Mouse (Mus musculus) forebrain, embryonic 13.5 days (tissue): ENCODE measurements at regions not wholly inside any gene's neighbourhood (a gene's known extent, or its start where the extent isn't known, plus 50 kb on each side); places are given as distances from the start of the nearest gene placed in this dataset.

Experiments used
- ATAC-seq: fragments of 200-750 bp; cut with Nextera tagmentation; 2 replicates; pipeline ENCODE4 v1.8.0; 2017
- H3K27ac ChIP-seq: fragments of 300-500 bp; sonication (generic); 2 replicates; pipeline ENCODE4 v1.5.1; 2015; ENCODE audit warnings: inconsistent platforms, mild to moderate bottlenecking, moderate library complexity
- H3K27me3 ChIP-seq: fragments of 300-500 bp; sonication (generic); 2 replicates; pipeline ENCODE4 v1.6.1; 2015; ENCODE audit warnings: mild to moderate bottlenecking, inconsistent platforms
- H3K36me3 ChIP-seq: fragments of 300-500 bp; sonication (generic); 2 replicates; pipeline ENCODE4 v1.6.1; 2015; ENCODE audit warnings: mild to moderate bottlenecking, inconsistent platforms; ENCODE audit not compliant: poor library complexity, severe bottlenecking
- H3K4me1 ChIP-seq: fragments of 300-500 bp; sonication (generic); 2 replicates; pipeline ENCODE4 v1.6.1; 2015; ENCODE audit warnings: inconsistent platforms
- H3K4me2 ChIP-seq: fragments of 300-500 bp; sonication (generic); 2 replicates; pipeline ENCODE4 v1.6.1; 2015; ENCODE audit warnings: inconsistent platforms, mild to moderate bottlenecking, moderate library complexity
- H3K4me3 ChIP-seq: fragments of 300-500 bp; sonication (generic); 2 replicates; pipeline ENCODE4 v1.5.1; 2015; ENCODE audit warnings: mild to moderate bottlenecking, inconsistent platforms
- H3K9ac ChIP-seq: fragments of 300-500 bp; sonication (generic); 2 replicates; pipeline ENCODE4 v1.6.1; 2015; ENCODE audit warnings: mild to moderate bottlenecking, inconsistent platforms
- H3K9me3 ChIP-seq: fragments of 300-500 bp; sonication (generic); replicated peaks from 2 replicates; pipeline ENCODE4 v1.6.1; 2016; ENCODE audit warnings: inconsistent platforms
- WGBS: fragments of 180-500 bp; shearing (Covaris S2); methylation state at CpG from one replicate; pipeline ENCODE4 v1.1.7; 2015; 5-methylcytosine and 5-hydroxymethylcytosine counted together

DNA sequence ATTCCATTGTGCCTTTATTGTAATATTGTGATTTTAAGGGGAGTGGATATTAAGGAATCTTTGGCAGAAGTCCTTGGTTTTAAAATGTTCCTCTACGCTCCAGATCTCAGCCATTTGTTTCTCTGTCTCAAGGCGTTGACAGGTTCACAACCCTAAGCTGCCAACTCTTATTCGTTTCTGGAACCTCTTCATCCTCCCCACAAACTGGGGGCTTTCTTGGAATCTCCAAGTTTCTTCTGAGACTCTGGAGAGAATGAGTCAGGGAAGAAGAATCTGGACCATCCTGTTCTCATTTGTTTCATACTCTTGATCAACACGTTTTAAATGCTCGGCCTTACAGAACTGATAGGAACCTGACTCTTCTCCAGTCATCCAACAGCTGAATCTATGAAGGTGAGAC, 351.4 kb upstream of the Nfe2l3 start:
- Histone ChIP-seq H3K4me2 (no peak overlapping the region), H3K27ac (no peak overlapping the region), H3K4me1 (peaks cover 35% of the 10 kb centered on the region), H3K4me3 (no peak overlapping the region), H3K36me3 (no peaks in the 10 kb centered on the region), H3K27me3 (no peaks in the 10 kb centered on the region), H3K9ac (no peak overlapping the region), H3K9me3 (no peaks in the 10 kb centered on the region)
- WGBS = 94% methylated on average over 5 of the region's 5 CpGs
- no peak for ATAC-seq

DNA sequence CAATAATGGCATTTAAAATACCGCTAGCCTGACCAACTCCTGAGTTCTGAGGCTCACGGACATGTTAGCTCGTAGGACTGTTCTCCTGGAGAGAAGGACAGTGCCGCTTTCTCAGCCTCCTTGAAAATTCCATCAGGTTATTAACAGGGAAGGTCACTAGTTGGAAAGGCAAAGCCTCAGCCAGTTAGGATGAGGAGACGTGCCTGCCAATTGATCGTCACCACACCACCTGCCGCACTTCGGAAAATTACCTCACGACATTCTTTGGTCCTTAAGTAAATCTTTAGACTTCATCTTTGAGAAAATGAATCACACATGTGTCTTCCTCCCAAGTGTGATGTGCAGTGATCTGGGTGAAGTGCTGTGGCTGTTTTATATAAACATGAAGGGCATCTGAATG, 347.8 kb upstream of the Nfe2l3 start:
- Histone ChIP-seq H3K9me3 (no peaks in the 10 kb centered on the region), H3K9ac (no peak overlapping the region), H3K27me3 (no peaks in the 10 kb centered on the region), H3K36me3 (no peaks in the 10 kb centered on the region), H3K4me1 (peaks cover 5% of the 10 kb centered on the region), H3K4me2 (no peak overlapping the region), H3K4me3 (no peak overlapping the region), H3K27ac (no peak overlapping the region)
- ATAC-seq = no peak
- WGBS = 85% methylated on average over 9 of the region's 9 CpGs

GRCm38 (mm10) chr6:51085547-51085946, 346.9 kb upstream of the Nfe2l3 start:
- 55% methylated on average over 2 of the region's 2 CpGs for WGBS
- H3K9me3 ChIP-seq = no peaks in the 10 kb centered on the region
- no peak overlapping the region for H3K9ac ChIP-seq
- H3K27me3 ChIP-seq = no peaks in the 10 kb centered on the region
- no peak overlapping the region for H3K4me2 ChIP-seq
- no peak for ATAC-seq
- H3K27ac ChIP-seq = no peak overlapping the region
- H3K36me3 ChIP-seq = no peaks in the 10 kb centered on the region
- H3K4me3 ChIP-seq = no peak overlapping the region
- peaks cover 5% of the 10 kb centered on the region for H3K4me1 ChIP-seq

- H3K27ac ChIP-seq = no peak overlapping the region
Observed at GRCm38 (mm10) chr6:51086347-51086746, 346.1 kb upstream of the Nfe2l3 start.

DNA sequence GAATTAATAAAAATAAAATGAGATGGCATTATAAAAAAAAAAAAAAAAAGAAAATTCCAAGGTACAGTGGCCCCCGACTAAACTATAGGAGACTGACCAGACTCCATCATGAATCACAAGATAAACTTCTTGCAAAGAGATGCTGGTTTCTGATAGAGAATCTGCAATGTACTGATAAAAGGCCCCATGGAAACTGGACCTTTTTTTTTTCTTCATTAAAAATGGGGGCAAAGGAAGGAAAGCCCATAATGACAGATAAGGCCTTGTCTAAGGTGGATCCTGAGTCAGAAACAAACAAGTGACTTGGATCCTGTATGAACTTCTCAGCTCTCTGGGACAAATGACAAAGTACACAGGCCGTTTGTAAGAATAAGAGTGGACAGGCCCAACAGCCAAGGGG, 344.7 kb upstream of the Nfe2l3 start:
- ATAC-seq = no peak
- Histone ChIP-seq H3K4me3 (no peak overlapping the region), H3K9ac (no peak overlapping the region), H3K4me2 (no peak overlapping the region), H3K4me1 (peaks cover 5% of the 10 kb centered on the region), H3K9me3 (no peaks in the 10 kb centered on the region), H3K27ac (no peak overlapping the region), H3K36me3 (no peaks in the 10 kb centered on the region), H3K27me3 (no peaks in the 10 kb centered on the region)
- WGBS = 83% methylated on average over 2 of the region's 2 CpGs

More at GRCm38 (mm10) chr6:51086347-51086746, 346.1 kb upstream of the Nfe2l3 start:
- 87% methylated on average over 4 of the region's 4 CpGs for WGBS
- ATAC-seq = no peak
- H3K9me3 ChIP-seq = no peaks in the 10 kb centered on the region
- H3K4me1 ChIP-seq = peaks cover 5% of the 10 kb centered on the region
- H3K9ac ChIP-seq = no peak overlapping the region
- H3K4me2 ChIP-seq = no peak overlapping the region
- H3K4me3 ChIP-seq = no peak overlapping the region
- no peaks in the 10 kb centered on the region for H3K36me3 ChIP-seq
- no peaks in the 10 kb centered on the region for H3K27me3 ChIP-seq

DNA sequence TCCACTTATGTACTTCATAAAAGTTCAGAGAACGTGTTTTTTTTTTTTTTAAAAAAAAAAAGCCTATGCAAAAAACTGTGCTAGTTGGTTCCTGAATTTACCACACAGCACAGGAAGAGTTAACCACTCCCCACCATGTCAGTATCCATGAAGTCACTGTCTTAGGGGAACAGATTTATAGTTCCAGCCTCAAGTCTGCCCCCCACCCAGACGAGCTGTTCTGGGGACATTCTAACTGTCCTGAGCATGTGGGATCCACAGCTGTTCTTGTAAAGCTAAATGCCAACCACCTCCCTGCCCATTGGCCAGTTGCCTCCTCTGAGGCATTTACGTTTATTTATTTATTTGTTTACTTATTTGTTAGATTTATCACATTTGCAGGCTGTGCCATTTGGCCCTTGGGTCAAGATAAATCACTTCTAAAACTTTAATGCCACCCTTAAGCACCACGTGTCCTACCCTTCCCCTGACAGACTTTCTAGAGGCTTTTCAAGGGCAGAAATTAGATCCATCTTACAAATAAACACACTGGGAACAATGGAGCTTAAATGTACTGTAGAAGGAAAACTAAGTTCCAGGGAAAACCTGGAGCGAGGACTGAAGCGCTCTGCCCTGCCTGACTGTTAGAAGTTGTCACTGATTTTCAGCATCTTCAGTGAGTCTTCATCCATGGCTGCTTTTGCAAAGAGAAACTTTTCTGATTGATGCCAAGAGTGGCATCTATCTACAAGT, 343.7 kb upstream of the Nfe2l3 start:
- ATAC-seq = no peak
- H3K4me1 ChIP-seq = peaks cover 5% of the 10 kb centered on the region
- no peak overlapping the region for H3K4me2 ChIP-seq
- no peak overlapping the region for H3K27ac ChIP-seq
- H3K9me3 ChIP-seq = no peaks in the 10 kb centered on the region
- no peaks in the 10 kb centered on the region for H3K36me3 ChIP-seq
- H3K27me3 ChIP-seq = no peaks in the 10 kb centered on the region
- no peak overlapping the region for H3K4me3 ChIP-seq
- 63% methylated on average over 6 of the region's 6 CpGs for WGBS
- no peak overlapping the region for H3K9ac ChIP-seq

DNA sequence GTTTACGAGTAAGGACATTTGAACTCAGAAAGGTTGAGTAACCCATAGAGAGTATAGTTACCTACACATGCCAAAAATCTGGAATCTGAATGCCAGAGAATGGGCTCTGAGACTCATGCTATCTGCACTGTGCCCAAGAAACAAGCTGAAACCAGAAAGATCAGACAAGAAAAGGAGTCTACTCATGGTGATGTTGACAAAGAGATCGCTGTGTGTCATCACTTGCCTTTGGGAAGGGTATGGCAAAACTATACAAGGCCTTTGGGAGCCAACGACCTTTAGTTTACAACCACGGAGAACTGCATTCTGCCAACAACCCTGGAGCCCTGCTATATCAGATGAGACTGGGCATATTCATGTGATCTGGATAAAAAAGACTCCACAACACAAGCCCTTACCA, 339.3 kb upstream of the Nfe2l3 start:
- no peak overlapping the region for H3K9ac ChIP-seq

GRCm38 (mm10) chr6:51094304-51094703, 338.2 kb upstream of the Nfe2l3 start:
- H3K4me3 ChIP-seq = no peak overlapping the region
- no peak overlapping the region for H3K4me2 ChIP-seq
- no peaks in the 10 kb centered on the region for H3K9me3 ChIP-seq
- H3K27ac ChIP-seq = no peak overlapping the region
- no peak for ATAC-seq
- no peak overlapping the region for H3K9ac ChIP-seq
- H3K27me3 ChIP-seq = no peaks in the 10 kb centered on the region
- no peaks in the 10 kb centered on the region for H3K36me3 ChIP-seq
- WGBS = 83% methylated on average over 10 of the region's 10 CpGs
- no peaks in the 10 kb centered on the region for H3K4me1 ChIP-seq

More for the DNA sequence above, 339.3 kb upstream of the Nfe2l3 start:
- Histone ChIP-seq H3K27ac (no peak overlapping the region), H3K4me2 (no peak overlapping the region), H3K9me3 (no peaks in the 10 kb centered on the region), H3K4me1 (no peaks in the 10 kb centered on the region), H3K4me3 (no peak overlapping the region), H3K36me3 (no peaks in the 10 kb centered on the region), H3K27me3 (no peaks in the 10 kb centered on the region)
- 97% methylated on average over 4 of the region's 4 CpGs for WGBS
- ATAC-seq = no peak

- WGBS = 90% methylated on average over 6 of the region's 6 CpGs
- H3K36me3 ChIP-seq = no peaks in the 10 kb centered on the region
- no peak overlapping the region for H3K9ac ChIP-seq
- no peak overlapping the region for H3K4me3 ChIP-seq
- H3K9me3 ChIP-seq = no peaks in the 10 kb centered on the region; the same call in 1 of the 2 replicates
- H3K27ac ChIP-seq = no peak overlapping the region
- no peak overlapping the region for H3K4me2 ChIP-seq
- ATAC-seq = no peak
- no peaks in the 10 kb centered on the region for H3K27me3 ChIP-seq
- no peaks in the 10 kb centered on the region for H3K4me1 ChIP-seq
Observed at GRCm38 (mm10) chr6:51097488-51097887, 335.0 kb upstream of the Nfe2l3 start.

DNA sequence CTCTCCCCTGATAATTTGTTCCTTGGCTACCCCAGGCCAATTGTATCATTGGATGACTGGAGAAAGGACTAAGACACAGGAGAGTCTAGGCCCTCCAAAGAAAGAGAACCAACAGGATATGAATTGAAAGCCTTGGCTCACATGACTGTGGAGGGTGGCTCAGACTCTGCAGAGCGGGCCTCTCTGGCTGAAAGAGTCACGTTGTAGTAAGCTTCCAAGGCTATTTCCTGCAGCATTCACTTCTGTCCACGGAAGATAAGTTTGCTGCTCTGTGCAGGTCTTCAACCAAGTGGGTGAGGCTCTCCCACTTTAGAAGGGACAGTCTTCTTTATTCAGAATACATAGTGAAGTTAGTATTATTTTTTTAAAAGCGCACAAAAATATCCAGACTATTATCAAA, 332.1 kb upstream of the Nfe2l3 start:
- Histone ChIP-seq H3K4me3 (no peak overlapping the region), H3K4me1 (no peaks in the 10 kb centered on the region), H3K27me3 (no peaks in the 10 kb centered on the region), H3K36me3 (no peaks in the 10 kb centered on the region), H3K4me2 (no peak overlapping the region), H3K9ac (no peak overlapping the region), H3K27ac (no peak overlapping the region), H3K9me3 (no peaks in the 10 kb centered on the region; the same call in 1 of the 2 replicates)
- 91% methylated on average over 4 of the region's 4 CpGs for WGBS
- no peak for ATAC-seq

DNA sequence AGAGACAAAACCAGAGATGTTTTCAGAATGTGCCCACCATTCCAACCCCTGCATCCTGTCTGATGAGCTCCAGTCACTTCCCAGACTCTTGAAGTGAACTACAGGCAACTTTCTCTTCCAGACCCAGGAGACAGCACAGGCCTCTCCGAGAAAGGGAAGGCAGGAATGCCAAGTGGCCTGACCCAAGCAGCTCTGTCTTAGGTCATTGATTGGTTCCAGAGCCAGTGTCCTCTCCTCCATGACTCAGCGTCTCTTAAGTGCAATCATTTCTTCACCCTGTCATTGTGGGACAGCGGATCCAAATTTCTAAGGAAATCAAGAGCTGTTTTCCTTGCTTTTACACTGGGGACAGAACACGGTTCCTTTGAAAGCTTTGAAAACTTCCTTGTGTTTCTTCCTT, 329.2 kb upstream of the Nfe2l3 start:
- Histone ChIP-seq H3K4me3 (no peak overlapping the region), H3K9me3 (no peaks in the 10 kb centered on the region; the same call in 1 of the 2 replicates), H3K27me3 (no peaks in the 10 kb centered on the region), H3K9ac (no peak overlapping the region), H3K4me2 (no peak overlapping the region), H3K36me3 (no peaks in the 10 kb centered on the region), H3K27ac (no peak overlapping the region), H3K4me1 (no peaks in the 10 kb centered on the region)
- no peak for ATAC-seq
- WGBS = 79% methylated on average over 4 of the region's 4 CpGs

- no peak overlapping the region for H3K4me2 ChIP-seq
- ATAC-seq = no peak
- H3K9me3 ChIP-seq = no peaks in the 10 kb centered on the region; the same call in 1 of the 2 replicates
- H3K9ac ChIP-seq = no peak overlapping the region
- no peak overlapping the region for H3K27ac ChIP-seq
- H3K4me1 ChIP-seq = no peaks in the 10 kb centered on the region
- no peaks in the 10 kb centered on the region for H3K27me3 ChIP-seq
- H3K36me3 ChIP-seq = no peaks in the 10 kb centered on the region
- 93% methylated on average over 5 of the region's 5 CpGs for WGBS
- H3K4me3 ChIP-seq = no peak overlapping the region
Observed at GRCm38 (mm10) chr6:51104336-51104735, 328.1 kb upstream of the Nfe2l3 start.

DNA sequence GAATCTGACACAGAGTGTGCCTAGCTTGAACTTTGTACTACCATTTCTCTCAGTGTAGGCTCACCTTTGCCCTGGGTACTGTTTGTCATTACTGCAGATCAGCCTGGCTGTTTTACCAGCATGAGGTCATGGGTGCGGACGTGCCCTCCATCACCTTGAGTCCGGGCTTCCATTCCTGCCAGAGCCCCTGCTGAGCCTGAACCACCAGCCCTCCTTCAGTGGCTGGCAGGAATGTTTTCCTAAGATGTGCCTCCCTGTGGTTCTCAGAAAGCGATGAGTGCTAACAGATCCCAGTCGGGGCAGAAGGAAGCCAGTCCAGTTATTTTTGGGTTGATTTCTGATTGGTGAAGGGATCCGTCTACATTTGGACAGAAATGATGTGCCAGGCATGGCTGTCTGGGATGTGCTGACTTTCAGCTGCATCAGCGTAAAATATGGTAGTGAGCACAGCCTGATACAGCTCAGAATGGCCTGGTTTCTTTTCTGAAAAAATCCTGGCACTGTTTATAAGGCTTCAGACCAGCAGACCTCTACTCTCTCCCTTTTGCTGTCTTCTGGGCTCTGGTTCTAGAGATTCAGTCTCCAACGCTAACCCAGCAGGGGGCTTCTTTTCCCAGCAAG, 324.0 kb upstream of the Nfe2l3 start:
- Histone ChIP-seq H3K9ac (no peak overlapping the region), H3K4me2 (no peak overlapping the region), H3K4me1 (no peaks in the 10 kb centered on the region), H3K27me3 (no peaks in the 10 kb centered on the region), H3K4me3 (no peak overlapping the region), H3K36me3 (no peaks in the 10 kb centered on the region), H3K9me3 (no peaks in the 10 kb centered on the region), H3K27ac (no peak overlapping the region)
- 59% methylated on average over 8 of the region's 8 CpGs for WGBS
- ATAC-seq = no peak
